Mouse (Mus musculus) kidney, postnatal 0 days (tissue): ENCODE results near the gene Hsdl2. TPM values are rescaled to one million over a fixed set of nuclear protein-coding genes. Genes with fewer than 3 reads are reported as not detected.

Experiments used
- ATAC-seq: fragments of 200-750 bp; cut with Nextera tagmentation; replicated peaks from 2 replicates; pipeline ENCODE4 v1.8.0; 2017; ENCODE audit warnings: low read depth, moderate number of reproducible peaks, moderate TSS enrichment, moderate library complexity; ENCODE audit not compliant: low FRiP score
- DNase-seq: peaks from one replicate; pipeline ENCODE4 v3.0.0-alpha.2; 2016; ENCODE audit warnings: low spot score
- H3K27ac ChIP-seq: fragments of 300-500 bp; sonication (generic); 2 replicates; pipeline ENCODE4 v1.5.1; 2014; ENCODE audit warnings: mild to moderate bottlenecking
- H3K27me3 ChIP-seq: fragments of 300-500 bp; sonication (generic); 2 replicates; pipeline ENCODE4 v1.6.1; 2014; ENCODE audit warnings: low read length, mixed read lengths; ENCODE audit not compliant: insufficient read depth
- H3K36me3 ChIP-seq: fragments of 300-500 bp; sonication (generic); 2 replicates; pipeline ENCODE4 v1.6.1; 2014; ENCODE audit warnings: low read length, mixed read lengths; ENCODE audit not compliant: insufficient read depth
- H3K4me1 ChIP-seq: fragments of 300-500 bp; sonication (generic); replicated peaks from 2 replicates; pipeline ENCODE4 v1.6.1; 2014; ENCODE audit warnings: antibody characterized with exemption, low read length, mixed read lengths; ENCODE audit not compliant: insufficient read depth
- H3K4me2 ChIP-seq: fragments of 300-500 bp; sonication (generic); 2 replicates; pipeline ENCODE4 v1.6.1; 2014; ENCODE audit warnings: mild to moderate bottlenecking, low read length, moderate library complexity, mixed read lengths
- H3K4me3 ChIP-seq: fragments of 300-500 bp; sonication (generic); replicated peaks from 2 replicates; pipeline ENCODE4 v1.5.1; 2014; ENCODE audit warnings: low read depth, low read length
- H3K9ac ChIP-seq: fragments of 300-500 bp; sonication (generic); 2 replicates; pipeline ENCODE4 v1.6.1; 2014; ENCODE audit warnings: low read depth, low read length
- H3K9me3 ChIP-seq: fragments of 300-500 bp; sonication (generic); replicated peaks from 2 replicates; pipeline ENCODE4 v1.6.1; 2016; ENCODE audit warnings: low read length, inconsistent platforms, mixed read lengths
- CTCF ChIP-seq: IDR thresholded peaks from 2 replicates; pipeline ENCODE4 v1.5.1; 2016; ENCODE audit warnings: antibody characterized with exemption, low read depth, mild to moderate bottlenecking, moderate library complexity
- WGBS: fragments of 180-500 bp; shearing (Covaris S2); extraction: QIAGEN DNeasy Blood & Tissue Kit; methylation state at CpG from one replicate; pipeline ENCODE4 v1.1.7; 2014; 5-methylcytosine and 5-hydroxymethylcytosine counted together
- polyA plus RNA-seq: library from polyadenylated mRNA; unstranded; fragments of >200 nt; fragmentation: Nextera tagmentation; extraction: Ambion mirVana; gene quantifications from 2 replicates; pipeline ENCODE4 v1.2.1, GENCODE M21; 2015

Gene Hsdl2
- polyA plus RNA-seq, 1 experiment from 2014 or later: 40.4 TPM

GRCm38 (mm10) chr4:59662163-59662562 is 80.8 kb downstream of the Hsdl2 start:
- Histone ChIP-seq H3K4me3 (no peak overlapping the region), H3K27ac (no peak overlapping the region), H3K36me3 (no peaks in the 10 kb centered on the region), H3K27me3 (no peaks in the 10 kb centered on the region), H3K4me1 (no peaks in the 10 kb centered on the region), H3K4me2 (no peak overlapping the region), H3K9me3 (no peaks in the 10 kb centered on the region), H3K9ac (no peak overlapping the region)
- 88% methylated on average over 1 of the region's 1 CpGs for WGBS
- DNase-seq (no peak), ATAC-seq (no peak)
- no peak for TF ChIP-seq CTCF

GRCm38 (mm10) chr4:59663451-59663850 is 82.1 kb downstream of the Hsdl2 start:
- Histone ChIP-seq H3K4me2 (no peak overlapping the region), H3K27ac (no peak overlapping the region), H3K4me1 (no peaks in the 10 kb centered on the region), H3K36me3 (no peaks in the 10 kb centered on the region), H3K9ac (no peak overlapping the region), H3K27me3 (no peaks in the 10 kb centered on the region), H3K9me3 (no peaks in the 10 kb centered on the region), H3K4me3 (no peak overlapping the region)
- no peak for TF ChIP-seq CTCF
- WGBS: 78% methylated on average over 6 of the region's 6 CpGs
- DNase-seq: no peak
- no peak for ATAC-seq

- no peak for DNase-seq
- Histone ChIP-seq H3K4me1 (no peaks in the 10 kb centered on the region), H3K27ac (no peak overlapping the region), H3K4me3 (no peak overlapping the region), H3K36me3 (no peaks in the 10 kb centered on the region), H3K9ac (no peak overlapping the region), H3K9me3 (no peaks in the 10 kb centered on the region), H3K27me3 (no peaks in the 10 kb centered on the region), H3K4me2 (no peak overlapping the region)
- 79% methylated on average over 3 of the region's 3 CpGs for WGBS
- TF ChIP-seq CTCF: no peak
- ATAC-seq: no peak
Observed at GRCm38 (mm10) chr4:59666550-59667317, 85.4 kb downstream of the Hsdl2 start.

- no peaks in the 10 kb centered on the region for H3K27me3 ChIP-seq
- no peak overlapping the region for H3K4me3 ChIP-seq
- DNase-seq (no peak), ATAC-seq (no peak)
- TF ChIP-seq CTCF: no peak
- no peaks in the 10 kb centered on the region for H3K4me1 ChIP-seq
- H3K36me3 ChIP-seq: no peaks in the 10 kb centered on the region
- 58% methylated on average over 3 of the region's 3 CpGs for WGBS
- H3K9me3 ChIP-seq: no peaks in the 10 kb centered on the region
- no peak overlapping the region for H3K27ac ChIP-seq
- no peak overlapping the region for H3K4me2 ChIP-seq
- H3K9ac ChIP-seq: no peak overlapping the region
Observed at GRCm38 (mm10) chr4:59668050-59668449, 86.7 kb downstream of the Hsdl2 start.

Other genes starting within 250 kb of the Hsdl2 start
- gene Susd1, start 142.9 kb upstream of the Hsdl2 start, polyA plus RNA-seq: 6.3 and 7.6 TPM in 2 replicates
- 64.3 and 64.9 TPM in 2 replicates for gene Ptbp3, start 32.2 kb upstream of the Hsdl2 start, polyA plus RNA-seq
- 29.0 and 30.7 TPM in 2 replicates for gene E130308A19Rik, start 44.6 kb downstream of the Hsdl2 start, polyA plus RNA-seq
- gene Inip, start 220.0 kb downstream of the Hsdl2 start, polyA plus RNA-seq: 40.2 and 45.3 TPM in 2 replicates
- 6.0 and 7.0 TPM in 2 replicates for gene Snx30, start 224.3 kb downstream of the Hsdl2 start, polyA plus RNA-seq